Mouse (Mus musculus) liver, embryonic 14.5 days (tissue): Measurements from ENCODE around the gene Snrnp40.

Experiments used
- CTCF ChIP-seq: IDR thresholded peaks from 2 replicates; pipeline ENCODE4 v1.5.1; 2016; ENCODE audit warnings: antibody characterized with exemption, low read depth, control low read depth
- EP300 ChIP-seq: IDR thresholded peaks from 2 replicates; pipeline ENCODE4 v1.6.1; 2016; ENCODE audit warnings: antibody characterized with exemption, low read depth

DNA sequence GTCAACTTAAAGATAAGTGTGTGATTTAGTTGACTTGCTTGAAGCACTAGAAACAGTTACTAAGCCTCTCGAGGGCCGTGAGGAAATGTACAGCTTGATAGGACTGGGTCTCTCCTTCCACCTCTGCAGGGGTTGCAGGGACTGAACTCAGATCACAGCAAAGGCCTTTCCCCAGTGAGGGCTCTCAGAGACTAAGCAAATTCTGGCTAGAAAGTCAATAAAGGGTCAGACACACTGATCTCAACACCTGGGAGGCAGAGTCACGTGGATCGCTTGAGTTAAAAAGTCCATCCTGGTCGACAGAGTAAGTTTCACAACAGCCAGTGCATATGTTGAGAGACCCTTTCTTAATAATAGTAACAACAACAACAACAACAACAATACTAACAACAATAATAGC lies 24.1 kb upstream of the Snrnp40 start:
- TF ChIP-seq CTCF (no peak), EP300 (no peak)
